Mouse (Mus musculus): Measurements from ENCODE around the gene Vps52. TPM values are rescaled to one million over a fixed set of nuclear protein-coding genes. Genes with fewer than 3 reads are reported as not detected.

The Vps52 gene
- polyA plus RNA-seq, 1 experiment from 2014 or later: 53.5 TPM

GRCm38 (mm10) chr17:33936993-33937392 is 18.6 kb upstream of the Vps52 start:
- Histone ChIP-seq H3K9me3 (replicated peaks) (no peaks in the 10 kb centered on the region), H3K36me3 (peaks cover 57% of the 10 kb centered on the region), H3K4me3 (replicated peaks) (no peak overlapping the region), H3K27me3 (no peaks in the 10 kb centered on the region), H3K9ac (no peak overlapping the region), H3K4me1 (peaks cover 22% of the 10 kb centered on the region), H3K27ac (no peak overlapping the region), H3K4me2 (no peak overlapping the region)
- 84% methylated on average over 15 of the region's 15 CpGs for WGBS
- ATAC-seq (replicated peaks; ENCODE audit: low FRiP score): no peak

DNA sequence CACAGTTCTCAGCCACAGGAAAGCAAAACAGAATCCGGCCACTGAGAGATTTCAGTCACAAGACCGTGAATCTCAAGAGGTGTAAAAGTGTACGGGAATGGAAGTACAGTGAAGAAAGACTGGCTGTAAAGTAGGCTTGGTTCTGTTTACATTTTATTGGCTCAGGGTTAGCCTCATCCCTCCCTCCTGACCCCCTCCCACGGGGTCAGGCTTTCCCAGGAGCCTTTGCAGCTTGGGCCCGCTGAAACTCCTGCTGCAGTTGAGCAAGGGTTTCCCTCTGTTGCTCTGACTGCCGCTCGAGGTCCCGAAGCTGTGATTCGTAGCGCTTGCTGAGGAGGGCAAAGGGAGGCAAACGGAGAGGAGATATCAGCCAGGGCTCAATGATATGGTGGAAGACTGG is 16.8 kb upstream of the Vps52 start:
- H3K4me2 ChIP-seq: peak overlapping the region; percentile 94
- H3K9me3 ChIP-seq (replicated peaks): no peaks in the 10 kb centered on the region
- peaks cover 56% of the 10 kb centered on the region for H3K36me3 ChIP-seq
- ATAC-seq (replicated peaks; ENCODE audit: low FRiP score): no peak
- H3K4me1 ChIP-seq: peaks cover 25% of the 10 kb centered on the region
- H3K4me3 ChIP-seq (replicated peaks): peak overlapping the region; percentile 90
- 67% methylated on average over 11 of the region's 11 CpGs for WGBS
- no peak overlapping the region for H3K27ac ChIP-seq
- no peaks in the 10 kb centered on the region for H3K27me3 ChIP-seq
- peak overlapping the region; percentile 86; the same call in 1 of the 2 replicates for H3K9ac ChIP-seq

DNA sequence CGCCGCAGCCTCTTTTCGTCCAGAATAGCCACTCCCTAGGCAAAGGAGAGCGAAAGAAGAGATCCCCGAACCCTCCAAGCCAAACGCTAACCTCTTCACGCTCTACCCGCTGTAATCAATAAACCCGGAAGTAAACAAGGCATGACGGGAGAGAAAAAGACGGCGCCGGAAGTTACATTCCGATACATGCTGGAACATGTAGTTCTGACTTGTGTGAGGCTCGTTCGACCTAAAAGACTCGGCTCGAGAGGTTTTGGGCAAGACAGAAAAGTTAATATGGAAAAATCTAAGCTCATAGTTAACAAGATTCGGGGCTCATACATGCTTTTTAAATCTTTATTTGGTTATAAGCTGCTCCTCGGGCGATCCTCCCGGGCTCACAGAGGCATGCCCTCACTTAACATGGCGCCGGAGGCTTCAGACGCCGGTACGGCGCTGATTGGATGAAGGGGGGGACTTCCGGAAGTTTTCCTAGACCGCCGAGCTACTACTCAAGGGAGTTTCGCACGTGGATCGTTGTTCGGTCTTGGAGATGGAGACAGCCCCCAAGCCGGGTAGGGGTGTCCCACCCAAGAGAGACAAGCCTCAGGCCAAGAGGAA is 15.3 kb upstream of the Vps52 start, which contains the start of the genes Pfdn6 and Wdr46:
TSS of gene Pfdn6 (minus strand) at position 138 of the 600 bp plus-strand sequence.
TSS of gene Wdr46 (plus strand) at position 455 of the 600 bp plus-strand sequence.
- H3K27me3 ChIP-seq: no peaks in the 10 kb centered on the region
- peak within 1 kb of the TSS; percentile 90 for H3K4me3 ChIP-seq (replicated peaks)
- peaks cover 66% of the 10 kb centered on the region for H3K36me3 ChIP-seq
- ATAC-seq (replicated peaks; ENCODE audit: low FRiP score): peak; percentile 87
- H3K27ac ChIP-seq: peak within 1 kb of the TSS; percentile 82
- peak within 1 kb of the TSS; percentile 94 for H3K4me2 ChIP-seq
- H3K4me1 ChIP-seq: peaks cover 25% of the 10 kb centered on the region
- H3K9me3 ChIP-seq (replicated peaks): no peaks in the 10 kb centered on the region
- H3K9ac ChIP-seq: peak within 1 kb of the TSS; percentile 86
- under 1% methylated on average over 36 of the region's 36 CpGs for WGBS

DNA sequence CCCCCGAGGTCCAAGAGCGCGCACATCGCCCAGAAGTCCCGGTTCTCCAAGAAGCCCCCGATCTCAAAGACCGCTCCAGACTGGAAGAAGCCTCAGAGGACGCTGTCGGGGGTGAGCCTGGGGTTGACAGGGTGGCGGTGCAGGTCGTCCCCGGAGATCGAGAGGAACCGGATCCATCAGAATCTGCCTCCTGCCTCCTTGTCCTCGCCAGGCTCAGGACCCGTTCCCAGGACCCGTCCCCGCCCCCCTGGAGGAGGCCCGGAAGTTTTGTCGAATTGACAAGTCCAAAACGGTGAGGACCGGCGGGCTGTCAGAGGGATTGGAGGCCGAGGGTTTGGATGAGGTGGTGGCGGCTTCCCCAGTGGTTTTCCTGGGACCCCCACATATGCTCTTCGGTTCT is 14.6 kb upstream of the Vps52 start:
- WGBS: 2% methylated on average over 26 of the region's 26 CpGs
- Histone ChIP-seq H3K4me1 (peaks cover 25% of the 10 kb centered on the region), H3K9me3 (replicated peaks) (no peaks in the 10 kb centered on the region), H3K4me2 (peak overlapping the region; percentile 94), H3K4me3 (replicated peaks) (peak overlapping the region; percentile 90), H3K9ac (peak overlapping the region; percentile 86), H3K27me3 (no peaks in the 10 kb centered on the region), H3K27ac (no peak overlapping the region), H3K36me3 (peaks cover 66% of the 10 kb centered on the region)
- ATAC-seq (replicated peaks; ENCODE audit: low FRiP score): peak; percentile 41

DNA sequence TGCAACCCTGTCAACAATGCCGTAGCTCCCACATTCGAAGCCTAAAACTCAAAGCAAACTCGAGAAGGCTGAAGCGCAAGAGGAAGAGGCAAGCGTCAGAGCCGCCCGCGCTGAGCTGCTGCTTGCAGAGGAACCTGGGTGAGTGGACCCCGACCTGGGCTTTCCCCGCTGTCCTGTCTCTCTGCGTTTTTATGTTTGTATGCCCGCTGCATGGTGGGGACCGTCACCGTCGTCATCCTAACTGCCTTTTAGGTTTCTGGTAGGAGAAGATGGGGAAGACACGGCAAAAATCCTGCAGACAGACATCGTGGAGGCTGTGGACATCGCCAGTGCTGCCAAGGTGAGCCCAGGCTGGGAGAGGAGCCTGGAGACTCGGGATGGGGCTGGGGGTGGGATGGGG is 14.2 kb upstream of the Vps52 start:
- Histone ChIP-seq H3K27ac (no peak overlapping the region), H3K9me3 (replicated peaks) (no peaks in the 10 kb centered on the region), H3K4me2 (peak overlapping the region; percentile 94), H3K4me3 (replicated peaks) (peak overlapping the region; percentile 90), H3K9ac (peak overlapping the region; percentile 86), H3K4me1 (peaks cover 25% of the 10 kb centered on the region), H3K36me3 (peaks cover 68% of the 10 kb centered on the region), H3K27me3 (no peaks in the 10 kb centered on the region)
- 60% methylated on average over 19 of the region's 19 CpGs for WGBS
- ATAC-seq (replicated peaks; ENCODE audit: low FRiP score): no peak

DNA sequence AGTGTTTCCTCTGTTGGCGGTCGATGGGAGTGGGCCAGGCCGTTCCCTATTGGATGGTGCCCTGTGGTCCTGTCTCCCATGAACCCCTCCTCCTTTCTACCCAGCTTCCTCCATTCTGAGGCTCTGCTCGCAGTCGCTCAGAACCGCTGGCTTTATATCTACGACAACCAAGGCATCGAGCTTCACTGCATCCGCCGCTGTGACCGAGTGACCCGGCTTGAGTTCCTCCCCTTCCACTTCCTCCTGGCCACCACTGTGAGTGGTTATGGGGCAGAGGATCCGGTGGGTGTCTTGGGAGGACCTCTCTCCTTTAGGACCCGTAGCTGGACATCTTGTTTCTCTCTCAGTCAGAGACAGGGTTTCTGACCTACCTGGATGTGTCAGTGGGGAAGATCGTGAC is 12.2 kb upstream of the Vps52 start:
- Histone ChIP-seq H3K27me3 (no peaks in the 10 kb centered on the region), H3K4me3 (replicated peaks) (no peak overlapping the region), H3K4me1 (peaks cover 25% of the 10 kb centered on the region), H3K4me2 (no peak overlapping the region), H3K27ac (no peak overlapping the region), H3K9me3 (replicated peaks) (no peaks in the 10 kb centered on the region), H3K9ac (no peak overlapping the region), H3K36me3 (peaks cover 68% of the 10 kb centered on the region)
- no peak for ATAC-seq (replicated peaks; ENCODE audit: low FRiP score)
- 92% methylated on average over 15 of the region's 15 CpGs for WGBS

DNA sequence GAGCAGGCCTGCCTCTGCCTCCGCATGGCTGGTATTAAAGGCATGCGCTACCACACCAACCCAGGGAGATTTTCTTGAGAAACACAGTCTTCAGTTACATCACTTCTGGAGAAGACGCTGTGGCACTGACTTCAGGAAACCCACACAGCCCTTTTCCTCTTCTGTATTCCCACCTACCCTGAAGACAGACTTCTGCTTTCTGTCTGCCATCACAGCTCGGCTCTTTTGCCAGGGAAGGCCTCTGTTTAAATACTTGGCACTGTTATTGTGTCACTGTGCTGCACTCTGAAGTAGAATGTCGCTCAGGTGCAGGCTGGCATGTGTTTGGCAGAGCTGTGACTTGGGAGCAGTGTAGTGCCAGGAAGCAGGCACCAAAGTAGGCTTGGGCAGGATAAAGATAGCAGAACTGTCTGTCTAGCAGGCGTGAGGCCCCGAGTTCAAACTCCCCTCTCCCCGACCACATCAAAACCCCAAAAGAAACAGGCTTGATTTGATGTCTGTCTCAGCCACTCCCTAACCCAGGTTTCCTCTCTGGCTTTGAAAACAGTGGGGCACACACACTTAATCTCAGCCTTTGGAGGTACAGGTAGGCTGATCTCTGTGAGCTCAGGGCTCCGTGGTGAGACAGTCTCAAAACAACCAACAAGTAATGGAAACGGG is 8.1 kb upstream of the Vps52 start:
- H3K4me1 ChIP-seq: peaks cover 31% of the 10 kb centered on the region
- no peaks in the 10 kb centered on the region for H3K27me3 ChIP-seq
- WGBS: 89% methylated on average over 10 of the region's 10 CpGs
- H3K4me2 ChIP-seq: no peak overlapping the region
- no peak overlapping the region for H3K9ac ChIP-seq
- no peak for ATAC-seq (replicated peaks; ENCODE audit: low FRiP score)
- no peak overlapping the region for H3K27ac ChIP-seq
- no peak overlapping the region for H3K4me3 ChIP-seq (replicated peaks)
- peaks cover 86% of the 10 kb centered on the region for H3K36me3 ChIP-seq
- no peaks in the 10 kb centered on the region for H3K9me3 ChIP-seq (replicated peaks)

GRCm38 (mm10) chr17:33948090-33948904 is 7.3 kb upstream of the Vps52 start:
- Histone ChIP-seq H3K4me1 (peaks cover 39% of the 10 kb centered on the region), H3K9me3 (replicated peaks) (no peaks in the 10 kb centered on the region), H3K9ac (no peak overlapping the region), H3K4me3 (replicated peaks) (no peak overlapping the region), H3K27me3 (no peaks in the 10 kb centered on the region), H3K36me3 (peaks cover 86% of the 10 kb centered on the region), H3K27ac (no peak overlapping the region), H3K4me2 (no peak overlapping the region)
- WGBS: 84% methylated on average over 22 of the region's 22 CpGs
- ATAC-seq (replicated peaks; ENCODE audit: low FRiP score): no peak

GRCm38 (mm10) chr17:33948905-33949537 is 6.6 kb upstream of the Vps52 start:
- Histone ChIP-seq H3K4me2 (no peak overlapping the region), H3K9ac (no peak overlapping the region), H3K4me3 (replicated peaks) (no peak overlapping the region), H3K27ac (no peak overlapping the region), H3K27me3 (no peaks in the 10 kb centered on the region), H3K4me1 (peaks cover 46% of the 10 kb centered on the region), H3K9me3 (replicated peaks) (no peaks in the 10 kb centered on the region), H3K36me3 (peaks cover 86% of the 10 kb centered on the region)
- no peak for ATAC-seq (replicated peaks; ENCODE audit: low FRiP score)
- WGBS: 88% methylated on average over 19 of the region's 19 CpGs

DNA sequence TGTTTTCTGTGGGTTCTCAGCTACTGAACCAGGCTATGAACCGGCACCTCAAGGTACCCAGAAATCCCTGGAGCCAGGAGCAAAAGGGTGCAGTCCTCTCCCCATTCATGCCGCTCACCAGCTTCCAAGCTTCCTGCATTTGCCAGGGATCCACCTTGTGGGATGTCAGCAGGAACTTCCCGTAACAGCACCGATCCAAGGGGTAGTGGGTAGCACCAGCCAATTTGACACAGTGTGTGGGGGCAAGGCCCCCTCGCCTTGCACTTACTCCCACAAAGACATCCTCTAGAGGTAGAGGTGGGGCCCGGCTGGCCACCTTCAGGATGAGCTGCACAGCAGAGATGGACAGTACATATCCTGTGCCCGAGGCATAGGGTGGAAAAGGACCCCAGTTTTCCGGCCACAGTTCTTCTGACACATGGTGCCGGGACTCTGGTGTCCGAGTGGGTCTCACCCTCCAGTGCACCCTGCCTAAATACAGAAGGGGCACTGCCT is 5.4 kb upstream of the Vps52 start:
- Histone ChIP-seq H3K4me3 (replicated peaks) (peak overlapping the region; percentile 49), H3K4me2 (peak overlapping the region; percentile 81), H3K36me3 (peaks cover 77% of the 10 kb centered on the region), H3K4me1 (peaks cover 53% of the 10 kb centered on the region), H3K9ac (peak overlapping the region; percentile 51; the same call in 1 of the 2 replicates), H3K27ac (peak overlapping the region; percentile 94), H3K9me3 (replicated peaks) (no peaks in the 10 kb centered on the region), H3K27me3 (no peaks in the 10 kb centered on the region)
- 73% methylated on average over 10 of the region's 10 CpGs for whole genome bisulfite sequencing
- ATAC-seq (replicated peaks; ENCODE audit: low FRiP score): no peak

- H3K4me3 ChIP-seq (replicated peaks): peak within 1 kb of the TSS; percentile 49
- no peaks in the 10 kb centered on the region for H3K27me3 ChIP-seq
- H3K9ac ChIP-seq: peak within 1 kb of the TSS; percentile 51
- no peaks in the 10 kb centered on the region for H3K9me3 ChIP-seq (replicated peaks)
- peak; percentile 82 for ATAC-seq (replicated peaks; ENCODE audit: low FRiP score)
- WGBS: under 1% methylated on average over 45 of the region's 45 CpGs
- H3K36me3 ChIP-seq: peaks cover 66% of the 10 kb centered on the region
- peaks cover 53% of the 10 kb centered on the region for H3K4me1 ChIP-seq
- peak within 1 kb of the TSS; percentile 94 for H3K27ac ChIP-seq
- peak within 1 kb of the TSS; percentile 81 for H3K4me2 ChIP-seq
Measured at GRCm38 (mm10) chr17:33951021-33951946, 4.3 kb upstream of the Vps52 start, which contains the start of gene B3galt4. B3galt4 (minus strand) TSS chr17:33951488.
